ENCODE assay signal across 10 mouse cellular contexts in the genomic region with DNA sequence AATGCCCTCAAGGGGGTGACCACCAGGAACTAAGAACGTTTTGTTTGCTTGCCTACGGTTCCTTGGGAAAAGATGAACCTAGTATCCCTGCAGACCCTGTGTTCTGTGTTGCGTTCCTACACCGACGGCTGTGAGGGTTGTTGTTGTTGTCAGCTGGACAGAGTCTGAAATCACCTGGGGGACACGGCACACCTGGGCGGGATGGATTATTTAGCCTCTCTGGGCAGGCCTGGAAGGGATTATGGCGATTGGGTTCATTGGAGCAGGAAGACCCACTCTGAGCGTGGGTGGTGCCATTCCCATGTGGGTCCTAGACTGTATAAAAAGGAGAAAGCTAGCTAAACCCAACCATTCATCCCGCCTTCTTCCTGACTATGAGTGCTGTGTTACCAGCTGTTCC. TPM values are rescaled to one million over a fixed set of nuclear protein-coding genes. Genes with fewer than 3 reads are reported as not detected.
DNase-seq lines count a peak whose midpoint lies in the region; ATAC-seq and TF ChIP-seq lines count a peak whose summit lies in the region.
"Had no signal": no experiment of that assay in that cellular context is flagged by ENCODE, and none has a peak within 500 bp of the region (broad histone marks: within the 10 kb centered on the region; RNA-seq: fewer than 3 reads in every experiment).

No protein-coding gene starts in this region.

- TF ChIP-seq CTCF in forebrain, postnatal 0 days (IDR thresholded peaks at IDR 0.05; ENCODE audit: low read depth): no peak
- no peak for TF ChIP-seq CTCF in lung, embryonic 14.5 days (IDR thresholded peaks at IDR 0.05; ENCODE audit: low read depth)
- TF ChIP-seq CTCF in liver, postnatal 0 days (IDR thresholded peaks at IDR 0.05; ENCODE audit: low read depth): no peak
- no peak for TF ChIP-seq CTCF in left cerebral cortex, adult 2 months (IDR thresholded peaks at IDR 0.05)

- TF ChIP-seq EP300 in liver, postnatal 0 days (IDR thresholded peaks at IDR 0.05; ENCODE audit: low read depth): no peak

- H3K9ac ChIP-seq in forebrain, postnatal 0 days: no peak overlapping the region
- H3K9ac ChIP-seq in forebrain, embryonic 15.5 days (replicated peaks): no peak overlapping the region
- H3K9ac ChIP-seq in lung, embryonic 14.5 days: no peak overlapping the region
- H3K9ac ChIP-seq in hindbrain, embryonic 14.5 days: no peak overlapping the region
- H3K9ac ChIP-seq in liver, postnatal 0 days (replicated peaks): peak overlapping the region; percentile 62; the same call in 1 of the 2 replicates

- WGBS in forebrain, postnatal 0 days: 93% methylated on average over 10 of the region's 10 CpGs
- 89% methylated on average over 10 of the region's 10 CpGs for WGBS in forebrain, embryonic 15.5 days
- 71% methylated on average over 10 of the region's 10 CpGs for WGBS in lung, embryonic 14.5 days
- 88% methylated on average over 10 of the region's 10 CpGs for WGBS in hindbrain, embryonic 14.5 days
- whole genome bisulfite sequencing in liver, postnatal 0 days (ENCODE audit: insufficient replicate concordance): 85% methylated on average over 10 of the region's 10 CpGs

- peaks cover 9% of the 10 kb centered on the region for H3K4me1 ChIP-seq in forebrain, postnatal 0 days (ENCODE audit: insufficient read depth)
- peaks cover 21% of the 10 kb centered on the region for H3K4me1 ChIP-seq in forebrain, embryonic 15.5 days
- 0 out of 2 replicates have a peak, but pooled peaks cover 5% of the 10 kb centered on the region for H3K4me1 ChIP-seq in lung, embryonic 14.5 days (ENCODE audit: insufficient read depth)
- H3K4me1 ChIP-seq in hindbrain, embryonic 14.5 days (replicated peaks; ENCODE audit: control insufficient read depth, insufficient read depth, low read length): peaks cover 15% of the 10 kb centered on the region
- peaks cover 37% of the 10 kb centered on the region for H3K4me1 ChIP-seq in liver, postnatal 0 days (ENCODE audit: insufficient read depth)

- H3K4me3 ChIP-seq in forebrain, postnatal 0 days (ENCODE audit: low read depth, low read length): no peak overlapping the region
- H3K4me3 ChIP-seq in forebrain, embryonic 15.5 days: no peak overlapping the region
- H3K4me3 ChIP-seq in lung, embryonic 14.5 days (ENCODE audit: low read depth, low read length): peak overlapping the region; percentile 73; the same call in 1 of the 2 replicates
- H3K4me3 ChIP-seq in hindbrain, embryonic 14.5 days (replicated peaks; ENCODE audit: low read length): no peak overlapping the region
- peak overlapping the region; percentile 65 for H3K4me3 ChIP-seq in liver, postnatal 0 days (ENCODE audit: low read depth, low read length)
- no peak overlapping the region for H3K4me3 ChIP-seq in left cerebral cortex, adult 2 months

- peak overlapping the region; percentile 74; the same call in 1 of the 2 replicates for H3K4me2 ChIP-seq in forebrain, postnatal 0 days (ENCODE audit: low read depth)
- H3K4me2 ChIP-seq in forebrain, embryonic 15.5 days (replicated peaks): no peak overlapping the region
- H3K4me2 ChIP-seq in lung, embryonic 14.5 days: peak overlapping the region; percentile 81
- H3K4me2 ChIP-seq in hindbrain, embryonic 14.5 days (replicated peaks): peak overlapping the region; percentile 84
- peak overlapping the region; percentile 73 for H3K4me2 ChIP-seq in liver, postnatal 0 days (ENCODE audit: low read depth, low read length)

- peaks cover 36% of the 10 kb centered on the region for H3K36me3 ChIP-seq in forebrain, postnatal 0 days (ENCODE audit: insufficient read depth)
- H3K36me3 ChIP-seq in forebrain, embryonic 15.5 days: peaks cover 35% of the 10 kb centered on the region
- peaks cover 37% of the 10 kb centered on the region for H3K36me3 ChIP-seq in lung, embryonic 14.5 days (ENCODE audit: insufficient read depth)
- peaks cover 45% of the 10 kb centered on the region for H3K36me3 ChIP-seq in hindbrain, embryonic 14.5 days (replicated peaks; ENCODE audit: control insufficient read depth, insufficient read depth)
- H3K36me3 ChIP-seq in liver, postnatal 0 days (replicated peaks; ENCODE audit: insufficient read depth, low read length): peaks cover 42% of the 10 kb centered on the region

- H3K9me3 ChIP-seq in forebrain, postnatal 0 days (ENCODE audit: low read length): no peaks in the 10 kb centered on the region
- H3K9me3 ChIP-seq in forebrain, embryonic 15.5 days: no peaks in the 10 kb centered on the region
- no peaks in the 10 kb centered on the region for H3K9me3 ChIP-seq in lung, embryonic 14.5 days (ENCODE audit: low read depth, low read length)
- H3K9me3 ChIP-seq in hindbrain, embryonic 14.5 days (ENCODE audit: control insufficient read depth, low read length): no peaks in the 10 kb centered on the region
- no peaks in the 10 kb centered on the region for H3K9me3 ChIP-seq in liver, postnatal 0 days (ENCODE audit: low read length)

- no peak overlapping the region for H3K27ac ChIP-seq in forebrain, postnatal 0 days (ENCODE audit: low read depth, low read length)
- H3K27ac ChIP-seq in forebrain, embryonic 15.5 days (replicated peaks): no peak overlapping the region
- no peak overlapping the region for H3K27ac ChIP-seq in lung, embryonic 14.5 days (ENCODE audit: low read depth)
- H3K27ac ChIP-seq in hindbrain, embryonic 14.5 days: no peak overlapping the region
- peak overlapping the region; percentile 87 for H3K27ac ChIP-seq in liver, postnatal 0 days (ENCODE audit: low read depth)
- H3K27ac ChIP-seq in left cerebral cortex, adult 2 months: no peak overlapping the region

- no peak for DNase-seq in forebrain, postnatal 0 days
- no peak for DNase-seq in lung, embryonic 14.5 days
- no peak for DNase-seq in lung, postnatal 4 days
- no peak for DNase-seq in hindbrain, embryonic 14.5 days (ENCODE audit: low spot score)
- no peak for DNase-seq in liver, postnatal 0 days
- no peak for DNase-seq in gastrocnemius, postnatal 25 days
- DNase-seq in left cerebral cortex, adult 2 months (ENCODE audit: extremely low spot score in 1 of 2, low spot score in 2 of 2): no peak
- DNase-seq: embryo, embryonic 11 days; thymus, adult 18-20 months had no signal

- no peak for ATAC-seq in forebrain, postnatal 0 days
- no peak for ATAC-seq in forebrain, embryonic 15.5 days (replicated peaks)
- ATAC-seq in lung, embryonic 14.5 days (ENCODE audit: insufficient read depth): no peak
- no peak for ATAC-seq in hindbrain, embryonic 14.5 days (ENCODE audit: low FRiP score)
- no peak for ATAC-seq in liver, postnatal 0 days

- H3K27me3 ChIP-seq in forebrain, postnatal 0 days (ENCODE audit: insufficient read depth, low read length): no peaks in the 10 kb centered on the region
- no peaks in the 10 kb centered on the region for H3K27me3 ChIP-seq in forebrain, embryonic 15.5 days
- no peaks in the 10 kb centered on the region for H3K27me3 ChIP-seq in lung, embryonic 14.5 days (ENCODE audit: insufficient read depth, low read length)
- H3K27me3 ChIP-seq in hindbrain, embryonic 14.5 days (ENCODE audit: control insufficient read depth, insufficient read depth, low read length): no peaks in the 10 kb centered on the region
- no peaks in the 10 kb centered on the region for H3K27me3 ChIP-seq in liver, postnatal 0 days (ENCODE audit: insufficient read depth, low read length)

- intact Hi-C loops in left cerebral cortex, adult 2 months (cut with DNase I): no loop called here

RNA-seq across cellular contexts. Expression of a gene that starts 1.7 kb away (rescaled TPM):
- total RNA-seq in forebrain, postnatal 0 days (2014; rRNA removed): not detected in 2 replicates
- polyA plus RNA-seq in forebrain, postnatal 0 days (2015; fragmentation: Nextera tagmentation; extraction: Ambion mirVana): not detected in 2 replicates
- 0.49 and 0.60 TPM in 2 replicates for polyA plus RNA-seq in forebrain, embryonic 15.5 days (2015; fragmentation: Nextera tagmentation; extraction: Ambion mirVana)
- 1.2 and 1.6 TPM in 2 replicates for polyA plus RNA-seq in lung, embryonic 14.5 days (2014; fragmentation: Nextera tagmentation; extraction: Ambion mirVana)
- 1.4 TPM in 1 of 2 replicates, not detected in the other for polyA plus RNA-seq in hindbrain, embryonic 14.5 days (2014; fragmentation: Nextera tagmentation; extraction: Ambion mirVana)
- 1.3 and 1.4 TPM in 2 replicates for polyA plus RNA-seq in liver, postnatal 0 days (2015; fragmentation: Nextera tagmentation; extraction: Ambion mirVana)
- total RNA-seq in gastrocnemius, postnatal 25 days (2021): not detected
- 1 to 10 TPM in 1 of 2 experiments, under 1 TPM in 1; 0.86 to 1.8 TPM for total RNA-seq in left cerebral cortex, adult 2 months (2021)

RNA-seq across cellular contexts. Expression of a gene that starts 2.1 kb away (rescaled TPM):
- 101 and 104 TPM in 2 replicates for total RNA-seq in forebrain, postnatal 0 days (2014; rRNA removed)
- polyA plus RNA-seq in forebrain, postnatal 0 days (2015; fragmentation: Nextera tagmentation; extraction: Ambion mirVana): 89.4 and 103 TPM in 2 replicates
- polyA plus RNA-seq in forebrain, embryonic 15.5 days (2015; fragmentation: Nextera tagmentation; extraction: Ambion mirVana): 121 and 132 TPM in 2 replicates
- 53.9 and 62.3 TPM in 2 replicates for polyA plus RNA-seq in lung, embryonic 14.5 days (2014; fragmentation: Nextera tagmentation; extraction: Ambion mirVana)
- polyA plus RNA-seq in hindbrain, embryonic 14.5 days (2014; fragmentation: Nextera tagmentation; extraction: Ambion mirVana): 107 and 112 TPM in 2 replicates
- polyA plus RNA-seq in liver, postnatal 0 days (2015; fragmentation: Nextera tagmentation; extraction: Ambion mirVana): 59.9 and 62.7 TPM in 2 replicates
- total RNA-seq in gastrocnemius, postnatal 25 days (2021): 100 to 1,000 TPM in 1 of 2 experiments, 10 to 100 TPM in 1; 97.3 to 105 TPM
- total RNA-seq in left cerebral cortex, adult 2 months (2021): 10 to 100 TPM; 76.8 to 80.8 TPM

RNA-seq across cellular contexts. Expression of a gene that starts 13.6 kb away (rescaled TPM):
- 0.23 TPM in 1 of 2 replicates, not detected in the other for total RNA-seq in forebrain, postnatal 0 days (2014; rRNA removed)
- 0.20 and 0.22 TPM in 2 replicates for polyA plus RNA-seq in forebrain, postnatal 0 days (2015; fragmentation: Nextera tagmentation; extraction: Ambion mirVana)
- polyA plus RNA-seq in forebrain, embryonic 15.5 days (2015; fragmentation: Nextera tagmentation; extraction: Ambion mirVana): not detected in 2 replicates
- 0.76 and 1.7 TPM in 2 replicates for polyA plus RNA-seq in lung, embryonic 14.5 days (2014; fragmentation: Nextera tagmentation; extraction: Ambion mirVana)
- 0.27 TPM in 1 of 2 replicates, not detected in the other for polyA plus RNA-seq in hindbrain, embryonic 14.5 days (2014; fragmentation: Nextera tagmentation; extraction: Ambion mirVana)
- polyA plus RNA-seq in liver, postnatal 0 days (2015; fragmentation: Nextera tagmentation; extraction: Ambion mirVana): 1.8 and 4.6 TPM in 2 replicates
- total RNA-seq in gastrocnemius, postnatal 25 days (2021): 100 to 1,000 TPM; 329 to 343 TPM
- not detected for total RNA-seq in left cerebral cortex, adult 2 months (2021)

RNA-seq across cellular contexts. Expression of a gene that starts 16.1 kb away (rescaled TPM):
- 136 and 138 TPM in 2 replicates for total RNA-seq in forebrain, postnatal 0 days (2014; rRNA removed)
- polyA plus RNA-seq in forebrain, postnatal 0 days (2015; fragmentation: Nextera tagmentation; extraction: Ambion mirVana): 219 and 238 TPM in 2 replicates
- polyA plus RNA-seq in forebrain, embryonic 15.5 days (2015; fragmentation: Nextera tagmentation; extraction: Ambion mirVana): 187 and 189 TPM in 2 replicates
- 139 and 142 TPM in 2 replicates for polyA plus RNA-seq in lung, embryonic 14.5 days (2014; fragmentation: Nextera tagmentation; extraction: Ambion mirVana)
- polyA plus RNA-seq in hindbrain, embryonic 14.5 days (2014; fragmentation: Nextera tagmentation; extraction: Ambion mirVana): 192 and 207 TPM in 2 replicates
- polyA plus RNA-seq in liver, postnatal 0 days (2015; fragmentation: Nextera tagmentation; extraction: Ambion mirVana): 162 and 180 TPM in 2 replicates
- 10 to 100 TPM; 66.4 to 67.6 TPM for total RNA-seq in gastrocnemius, postnatal 25 days (2021)
- 10 to 100 TPM; 46.8 to 51.6 TPM for total RNA-seq in left cerebral cortex, adult 2 months (2021)

RNA-seq across cellular contexts. Expression of a gene that starts 21.8 kb away (rescaled TPM):
- total RNA-seq in forebrain, postnatal 0 days (2014; rRNA removed): 23.6 and 24.5 TPM in 2 replicates
- polyA plus RNA-seq in forebrain, postnatal 0 days (2015; fragmentation: Nextera tagmentation; extraction: Ambion mirVana): 9.8 and 12.5 TPM in 2 replicates
- 18.2 and 25.1 TPM in 2 replicates for polyA plus RNA-seq in forebrain, embryonic 15.5 days (2015; fragmentation: Nextera tagmentation; extraction: Ambion mirVana)
- 52.1 and 55.4 TPM in 2 replicates for polyA plus RNA-seq in lung, embryonic 14.5 days (2014; fragmentation: Nextera tagmentation; extraction: Ambion mirVana)
- polyA plus RNA-seq in hindbrain, embryonic 14.5 days (2014; fragmentation: Nextera tagmentation; extraction: Ambion mirVana): 17.5 and 19.2 TPM in 2 replicates
- polyA plus RNA-seq in liver, postnatal 0 days (2015; fragmentation: Nextera tagmentation; extraction: Ambion mirVana): 19.9 and 20.7 TPM in 2 replicates
- total RNA-seq in gastrocnemius, postnatal 25 days (2021): 1 to 10 TPM; 4.7 to 6.9 TPM
- 10 to 100 TPM; 31.1 to 36.0 TPM for total RNA-seq in left cerebral cortex, adult 2 months (2021)

Comparison
In these comparisons a context has a peak if more than half of its experiments do, and no peak if none do; other contexts are left out.
1. H3K4me3 ChIP-seq: peak in lung, embryonic 14.5 days (single experiment) and liver, postnatal 0 days (single experiment); none in forebrain, postnatal 0 days (single experiment), forebrain, embryonic 15.5 days (single experiment), hindbrain, embryonic 14.5 days (single experiment) and left cerebral cortex, adult 2 months (single experiment).